Comparison of ENCODE assay signal across 13 mouse cellular contexts in the genomic region with DNA sequence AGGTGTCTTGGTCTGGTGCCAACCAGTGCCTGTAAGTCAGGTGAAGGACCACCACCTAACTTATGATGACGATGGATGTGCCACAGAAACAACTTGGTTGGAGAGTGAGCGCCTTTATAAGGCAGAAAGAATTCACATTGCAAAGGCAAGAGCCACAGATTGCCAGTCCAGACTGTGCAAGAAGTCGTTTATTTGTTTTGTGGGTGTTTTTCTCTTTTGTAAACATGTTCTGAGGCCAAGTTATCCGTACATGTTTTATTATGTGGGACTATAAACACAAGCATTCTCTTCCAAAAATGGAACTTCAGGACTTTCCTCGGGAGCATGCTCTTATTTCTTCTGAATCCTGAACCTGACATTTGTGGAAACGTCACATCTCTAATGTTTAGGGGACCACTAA.
"Had no signal": no experiment of that assay in that cellular context is flagged by ENCODE, and none has a peak within 500 bp of the region (broad histone marks: within the 10 kb centered on the region; RNA-seq: fewer than 3 reads in every experiment).

No protein-coding gene starts in this region.

- H3K4me2 ChIP-seq: liver, embryonic 12.5 days; midbrain, embryonic 12.5 days; neural tube, embryonic 12.5 days; stomach, embryonic 15.5 days had no signal

- DNase-seq: lung, adult 2 months; midbrain, embryonic 14.5 days; right cerebral cortex, postnatal 14 days; thymus, adult 2 months; thymus, postnatal 36 days had no signal

- ATAC-seq: liver, embryonic 12.5 days; midbrain, embryonic 16.5 days had no signal

- H3K27ac ChIP-seq: liver, embryonic 12.5 days; liver, embryonic 14.5 days; midbrain, embryonic 10.5 days; midbrain, embryonic 12.5 days; neural tube, embryonic 12.5 days; stomach, embryonic 15.5 days; stomach, postnatal 0 days had no signal

- H3K4me1 ChIP-seq: liver, embryonic 12.5 days; midbrain, embryonic 10.5 days; midbrain, embryonic 12.5 days; neural tube, embryonic 12.5 days had no signal

- H3K27me3 ChIP-seq: liver, embryonic 12.5 days; midbrain, embryonic 12.5 days; neural tube, embryonic 12.5 days; stomach, embryonic 15.5 days had no signal

- H3K9me3 ChIP-seq: liver, embryonic 12.5 days; midbrain, embryonic 10.5 days; midbrain, embryonic 12.5 days; neural tube, embryonic 12.5 days; stomach, embryonic 15.5 days had no signal

- H3K9ac ChIP-seq: liver, embryonic 12.5 days; liver, embryonic 14.5 days; midbrain, embryonic 12.5 days; neural tube, embryonic 12.5 days; stomach, embryonic 15.5 days had no signal

- H3K36me3 ChIP-seq: liver, embryonic 12.5 days; midbrain, embryonic 10.5 days; midbrain, embryonic 12.5 days; neural tube, embryonic 12.5 days; stomach, embryonic 15.5 days had no signal

- H3K4me3 ChIP-seq: liver, embryonic 12.5 days; midbrain, embryonic 10.5 days; midbrain, embryonic 12.5 days; neural tube, embryonic 12.5 days; stomach, embryonic 15.5 days had no signal
